Mouse (Mus musculus): ENCODE data around the gene Anxa1.

Gene Anxa1

GRCm38 (mm10) chr19:20390455-20390994, at the start of gene Anxa1:
Gene Anxa1, minus strand, starts transcription at chr19:20390944.
- peak; percentile 37 to 68 for DNase-seq

- DNase-seq: peak; percentile 54 to 72
These were observed 46.3 kb upstream of the Anxa1 start for GRCm38 (mm10) chr19:20437043-20437442.

GRCm38 (mm10) chr19:20434541-20434940, 43.8 kb upstream of the Anxa1 start:
- DNase-seq: peak; percentile 45 to 63

GRCm38 (mm10) chr19:20433966-20434365, 43.2 kb upstream of the Anxa1 start:
- DNase-seq: no peak

GRCm38 (mm10) chr19:20426443-20427161, 35.9 kb upstream of the Anxa1 start:
- peak in 1 of 2 experiments; percentile 10 for DNase-seq

- no peak for DNase-seq
These were observed 20.5 kb upstream of the Anxa1 start for GRCm38 (mm10) chr19:20411276-20411675.

GRCm38 (mm10) chr19:20409541-20410528, 19.1 kb upstream of the Anxa1 start:
- DNase-seq: no peak

- peak in 1 of 2 experiments; percentile 22 for DNase-seq
These were observed 15.7 kb upstream of the Anxa1 start for GRCm38 (mm10) chr19:20406475-20406874.

- peak in 1 of 2 experiments; percentile 21 for DNase-seq
These were observed 14.3 kb upstream of the Anxa1 start for GRCm38 (mm10) chr19:20405015-20405414.

- no peak for DNase-seq
These were observed 13.0 kb upstream of the Anxa1 start for GRCm38 (mm10) chr19:20403740-20404139.

GRCm38 (mm10) chr19:20403219-20403618, 12.5 kb upstream of the Anxa1 start:
- DNase-seq: no peak

- DNase-seq: no peak
These were observed 11.9 kb upstream of the Anxa1 start for GRCm38 (mm10) chr19:20402516-20403200.

- no peak for DNase-seq
These were observed 11.2 kb upstream of the Anxa1 start for GRCm38 (mm10) chr19:20401961-20402360.

GRCm38 (mm10) chr19:20399187-20399586, 8.4 kb upstream of the Anxa1 start:
- DNase-seq: no peak

- DNase-seq: no peak
These were observed 6.3 kb upstream of the Anxa1 start for GRCm38 (mm10) chr19:20397092-20397491.

- peak; percentile 51 to 60 for DNase-seq
These were observed 3.0 kb upstream of the Anxa1 start for GRCm38 (mm10) chr19:20393556-20394274.

GRCm38 (mm10) chr19:20389723-20390122, 1.0 kb downstream of the Anxa1 start:
- DNase-seq: peak in 1 of 2 experiments; percentile 9

- DNase-seq: peak in 1 of 2 experiments; percentile 24
These were observed 1.5 kb downstream of the Anxa1 start for GRCm38 (mm10) chr19:20389245-20389644.

- peak in 1 of 2 experiments; percentile 6 for DNase-seq
These were observed 2.5 kb downstream of the Anxa1 start for GRCm38 (mm10) chr19:20388276-20388675.

- DNase-seq: peak in 1 of 2 experiments; percentile 23
These were observed 4.4 kb downstream of the Anxa1 start for GRCm38 (mm10) chr19:20386296-20386695.

- no peak for DNase-seq
These were observed 5.1 kb downstream of the Anxa1 start for GRCm38 (mm10) chr19:20385645-20386044.

Measured in lung, adult 18-20 months (tissue).